Mouse (Mus musculus): Measurements from ENCODE around the gene Zc2hc1b.
"Not testable (repeated sequence)": the region's sequence is repeated elsewhere in the genome, so short reads cannot be mapped to it uniquely, and the experiment has no call there.

Gene Zc2hc1b

GRCm38 (mm10) chr10:13177973-13178624 is at the start of gene Zc2hc1b:
Gene Zc2hc1b, minus strand, starts transcription at chr10:13178023.
- no peak for DNase-seq (ENCODE audit: low spot score in 2 of 2)

- peak; percentile 31 to 40 for DNase-seq (ENCODE audit: low spot score in 2 of 2)
Observed at GRCm38 (mm10) chr10:13225377-13226063, 47.7 kb upstream of the Zc2hc1b start.

GRCm38 (mm10) chr10:13222135-13222534 is 44.3 kb upstream of the Zc2hc1b start:
- no peak for DNase-seq (ENCODE audit: low spot score in 2 of 2)

GRCm38 (mm10) chr10:13220061-13220460 is 42.2 kb upstream of the Zc2hc1b start:
- DNase-seq (ENCODE audit: low spot score in 2 of 2): no peak

- DNase-seq (ENCODE audit: low spot score in 2 of 2): no peak
Observed at GRCm38 (mm10) chr10:13213956-13214355, 36.1 kb upstream of the Zc2hc1b start.

GRCm38 (mm10) chr10:13212829-13213228 is 35.0 kb upstream of the Zc2hc1b start:
- no peak for DNase-seq (ENCODE audit: low spot score in 2 of 2)

- DNase-seq (ENCODE audit: low spot score in 2 of 2): no peak
Observed at GRCm38 (mm10) chr10:13212326-13212725, 34.5 kb upstream of the Zc2hc1b start.

GRCm38 (mm10) chr10:13209930-13210637 is 32.3 kb upstream of the Zc2hc1b start:
- DNase-seq (ENCODE audit: low spot score in 2 of 2): no peak

- DNase-seq (ENCODE audit: low spot score in 2 of 2): no peak
Observed at GRCm38 (mm10) chr10:13209506-13209905, 31.7 kb upstream of the Zc2hc1b start.

- DNase-seq (ENCODE audit: low spot score in 2 of 2): no peak
Observed at GRCm38 (mm10) chr10:13209061-13209460, 31.2 kb upstream of the Zc2hc1b start.

GRCm38 (mm10) chr10:13201741-13202293 is 24.0 kb upstream of the Zc2hc1b start:
- no peak for DNase-seq (ENCODE audit: low spot score in 2 of 2)

- no peak for DNase-seq (ENCODE audit: low spot score in 2 of 2)
Observed at GRCm38 (mm10) chr10:13200862-13201261, 23.0 kb upstream of the Zc2hc1b start.

- DNase-seq (ENCODE audit: low spot score in 2 of 2): no peak
Observed at GRCm38 (mm10) chr10:13199234-13199633, 21.4 kb upstream of the Zc2hc1b start.

- no peak for DNase-seq (ENCODE audit: low spot score in 2 of 2)
Observed at GRCm38 (mm10) chr10:13196872-13197507, 19.2 kb upstream of the Zc2hc1b start.

GRCm38 (mm10) chr10:13193496-13193895 is 15.7 kb upstream of the Zc2hc1b start:
- not testable (repeated sequence) for DNase-seq (ENCODE audit: low spot score in 2 of 2)

GRCm38 (mm10) chr10:13192731-13193351 is 15.0 kb upstream of the Zc2hc1b start, which contains the start of gene Ltv1:
Gene Ltv1, minus strand, starts transcription at chr10:13193168.
- DNase-seq (ENCODE audit: low spot score in 2 of 2): peak; percentile 98

GRCm38 (mm10) chr10:13189881-13190280 is 12.1 kb upstream of the Zc2hc1b start:
- no peak for DNase-seq (ENCODE audit: low spot score in 2 of 2)

- DNase-seq (ENCODE audit: low spot score in 2 of 2): no peak
Observed at GRCm38 (mm10) chr10:13186754-13187153, 8.9 kb upstream of the Zc2hc1b start.

- no peak for DNase-seq (ENCODE audit: low spot score in 2 of 2)
Observed at GRCm38 (mm10) chr10:13184170-13184766, 6.4 kb upstream of the Zc2hc1b start.

GRCm38 (mm10) chr10:13180211-13180610 is 2.4 kb upstream of the Zc2hc1b start:
- no peak for DNase-seq (ENCODE audit: low spot score in 2 of 2)

- no peak for DNase-seq (ENCODE audit: low spot score in 2 of 2)
Observed at GRCm38 (mm10) chr10:13175866-13176265, 2.0 kb downstream of the Zc2hc1b start.
